Mouse (Mus musculus) heart, adult 18-20 months (tissue): ENCODE measurements around the gene Pdcd2l. TPM values are rescaled to one million over a fixed set of nuclear protein-coding genes. Genes with fewer than 3 reads are reported as not detected.

Source experiments
- DNase-seq, 2 experiments: peaks; one replicate each; pipeline ENCODE4 v3.0.0; 2021 to 2022; ENCODE audit warnings: mixed read lengths in 1 of 2
- total RNA-seq, 2 experiments: library from RNA; stranded (reverse); gene quantifications; 2 replicates each; pipeline ENCODE4 v1.2.3; 2021

Pdcd2l gene
- total RNA-seq, 2 experiments from 2014 or later: 18.7 to 23.5 TPM

- DNase-seq: no peak
These were observed 57.0 kb downstream of the Pdcd2l start for GRCm38 (mm10) chr7:34139493-34139892.

Other genes starting within 250 kb of the Pdcd2l start
- not detected for gene Scgb2b27, start 182.7 kb downstream of the Pdcd2l start, total RNA-seq
- not detected for gene Scgb1b27, start 175.2 kb downstream of the Pdcd2l start, total RNA-seq
- gene Scgb1b30, start 101.2 kb downstream of the Pdcd2l start, total RNA-seq: not detected
- gene Wtip, start 63.4 kb downstream of the Pdcd2l start, total RNA-seq: 10 to 100 TPM in 1 of 2 experiments, 1 to 10 TPM in 1; 7.0 to 10.8 TPM
- gene Uba2, start 27.1 kb downstream of the Pdcd2l start, total RNA-seq: 10 to 100 TPM; 27.2 to 33.3 TPM
- 100 to 1,000 TPM; 571 to 604 TPM for gene Gpi1, start 33.7 kb upstream of the Pdcd2l start, total RNA-seq
- not detected for gene Gm6096, start 54.4 kb upstream of the Pdcd2l start, total RNA-seq
- gene 4931406P16Rik, start 116.9 kb upstream of the Pdcd2l start, total RNA-seq: 10 to 100 TPM; 34.8 to 41.3 TPM
- 10 to 100 TPM; 84.8 to 86.9 TPM for gene Lsm14a, start 196.7 kb upstream of the Pdcd2l start, total RNA-seq